Mouse (Mus musculus): Measurements from ENCODE around the gene LTO1.

- TF ChIP-seq POLR2A (IDR thresholded peaks at IDR 0.05; ENCODE audit: insufficient read depth, low read length) (no peak), CTCF (IDR thresholded peaks at IDR 0.05; ENCODE audit: low read depth, low read length) (no peak), EP300 (IDR thresholded peaks at IDR 0.05; ENCODE audit: insufficient read depth, low read depth, low read length) (no peak)
These were observed 23.1 kb downstream of the LTO1 start for GRCm38 (mm10) chr7:144937899-144938517.
